Mouse (Mus musculus) forebrain, embryonic 16.5 days (tissue): ENCODE results near the gene Washc2. TPM values are rescaled to one million over a fixed set of nuclear protein-coding genes. Genes with fewer than 3 reads are reported as not detected.

Experiments
- polyA plus RNA-seq: library from polyadenylated mRNA; unstranded; fragments of >200 nt; fragmentation: Nextera tagmentation; extraction: Ambion mirVana; gene quantifications from 2 replicates; pipeline ENCODE4 v1.2.1, GENCODE M21; 2015

The Washc2 gene
- polyA plus RNA-seq, 1 experiment from 2014 or later: 66.9 TPM

Other genes with a start within 250 kb of the Washc2 start
- 19.4 and 19.8 TPM in 2 replicates for gene Plxnd1, start 213.0 kb upstream of the Washc2 start, polyA plus RNA-seq
- 34.2 and 38.4 TPM in 2 replicates for gene Tmcc1, start 14.6 kb upstream of the Washc2 start, polyA plus RNA-seq
- gene Zfand4, start 56.2 kb downstream of the Washc2 start, polyA plus RNA-seq: 7.2 and 8.7 TPM in 2 replicates
- 52.8 and 57.0 TPM in 2 replicates for gene March8, start 130.0 kb downstream of the Washc2 start, polyA plus RNA-seq